Mouse (Mus musculus) liver, embryonic 14.5 days (tissue): Measurements from ENCODE around the gene Efna5.

Experiments
- CTCF ChIP-seq: IDR thresholded peaks from 2 replicates; pipeline ENCODE4 v1.5.1; 2016; ENCODE audit warnings: antibody characterized with exemption, low read depth, control low read depth
- EP300 ChIP-seq: IDR thresholded peaks from 2 replicates; pipeline ENCODE4 v1.6.1; 2016; ENCODE audit warnings: antibody characterized with exemption, low read depth

DNA sequence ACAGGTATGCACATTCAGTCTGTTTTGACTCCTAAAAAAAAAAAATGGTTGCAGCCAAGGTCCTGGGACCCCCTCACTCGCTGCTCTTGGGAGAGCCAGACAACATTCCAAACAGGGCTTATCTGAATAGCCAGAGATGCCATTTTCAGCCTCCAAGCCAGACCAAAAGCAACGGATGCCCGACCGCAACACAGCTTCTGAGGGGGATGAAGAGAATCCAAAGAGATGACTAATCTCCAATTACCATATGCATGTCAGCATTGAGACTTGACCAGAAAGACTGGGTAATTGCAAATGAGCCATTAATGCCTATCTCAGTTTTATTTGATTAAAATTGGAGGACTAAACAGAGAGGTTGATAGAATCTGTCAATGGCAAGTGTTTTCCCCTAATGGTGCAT lies 188.9 kb downstream of the Efna5 start:
- TF ChIP-seq CTCF (no peak), EP300 (no peak)
